Mouse (Mus musculus) lung, postnatal 36 days (tissue): Measurements from ENCODE around the gene Srbd1.

Experiments
- DNase-seq: peaks from one replicate; pipeline ENCODE4 v3.0.0; 2022; ENCODE audit warnings: mixed read lengths

Srbd1 gene

DNA sequence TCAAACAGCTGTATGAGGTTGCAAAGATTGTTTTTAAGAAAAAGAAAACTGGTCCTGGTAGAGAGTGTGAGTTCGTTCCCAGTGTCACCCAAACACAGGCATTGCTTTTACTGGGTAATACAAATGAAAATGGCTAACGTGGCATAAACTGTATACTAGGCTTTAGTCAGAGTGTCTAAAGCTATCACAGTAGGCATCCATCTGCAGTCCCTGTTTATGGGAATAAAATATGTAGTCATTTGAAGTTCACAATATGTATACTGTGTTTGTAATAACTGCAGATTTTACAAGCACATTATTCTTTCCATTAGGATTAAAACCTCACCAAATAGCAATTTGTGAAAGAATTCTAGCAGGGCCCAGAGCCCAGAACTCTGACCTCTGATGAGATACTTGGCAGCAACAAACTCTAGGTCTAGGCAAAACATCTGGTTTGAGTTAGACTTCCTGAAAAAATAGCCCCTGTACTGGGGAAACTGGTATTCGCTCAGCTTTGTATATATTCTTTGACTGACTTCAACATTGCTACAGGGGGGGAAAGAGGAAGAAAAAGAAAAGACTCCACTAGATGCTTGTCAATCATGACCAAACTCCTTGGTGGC, 112.8 kb downstream of the Srbd1 start:
- peak; percentile 24 for DNase-seq

DNA sequence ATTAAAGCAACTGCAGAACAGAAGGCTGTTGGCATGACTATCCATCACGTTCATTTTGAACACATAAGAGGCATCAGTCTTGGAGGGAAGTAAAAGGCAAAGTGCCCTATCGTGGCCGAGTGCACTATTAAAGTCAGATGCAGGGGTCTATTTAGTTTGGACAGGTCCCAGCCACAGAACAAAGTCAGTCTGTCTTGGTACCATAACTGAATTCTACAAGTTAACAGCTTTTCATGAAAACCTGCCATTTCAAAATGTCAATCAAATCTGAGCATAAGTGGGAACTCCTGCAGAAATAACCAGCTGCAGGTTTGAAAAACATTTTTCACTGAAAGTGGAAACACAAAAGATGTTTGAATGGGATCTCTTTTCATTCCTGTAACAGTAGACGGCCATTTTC, 115.0 kb downstream of the Srbd1 start:
- no peak for DNase-seq

DNA sequence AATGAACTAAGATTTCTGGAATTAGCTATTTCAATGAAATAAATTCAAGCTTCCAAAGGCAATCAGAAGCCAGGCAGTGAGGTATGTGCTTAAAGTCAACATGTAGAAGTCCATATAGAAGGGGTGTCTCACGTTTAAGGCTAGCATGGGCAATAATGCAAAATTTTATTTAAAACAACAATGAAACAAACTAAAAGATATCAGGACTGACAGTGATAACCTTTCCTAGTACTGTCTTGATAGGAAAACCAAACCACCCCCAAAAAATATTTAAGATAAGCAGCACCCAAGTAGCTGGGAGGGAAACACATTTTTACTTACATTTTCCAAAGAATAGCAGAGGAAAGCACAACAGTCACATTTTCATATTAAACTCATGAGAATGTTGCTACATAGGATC, 115.8 kb downstream of the Srbd1 start:
- DNase-seq = no peak

DNA sequence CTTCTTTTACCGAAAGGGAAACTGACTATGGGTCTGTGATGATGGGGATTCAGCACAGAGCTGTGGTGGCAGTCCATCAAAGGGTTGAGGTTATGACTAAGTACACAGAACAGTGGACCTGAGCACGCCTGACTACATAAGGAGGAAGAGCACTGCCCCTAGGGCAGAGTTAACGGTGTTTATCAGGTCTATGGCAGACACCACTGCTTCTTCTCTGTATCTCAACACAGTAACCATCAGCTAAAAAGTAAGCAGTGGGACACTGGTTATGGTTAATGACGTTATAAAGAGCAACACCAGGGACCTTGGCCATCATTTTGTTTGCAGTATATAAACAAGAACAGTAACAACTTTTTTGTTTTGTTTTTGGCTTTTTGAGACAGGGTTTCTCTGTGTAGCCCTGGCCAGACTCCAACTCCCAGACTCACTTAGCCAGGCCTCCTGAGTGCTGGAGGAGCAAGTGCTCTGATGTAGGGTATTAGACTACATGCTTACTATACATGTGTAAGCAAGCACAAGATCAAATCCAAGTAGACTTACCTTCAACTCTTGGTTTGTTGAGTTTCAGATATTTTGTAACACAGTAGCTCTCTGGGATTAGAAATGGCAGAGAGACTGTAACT, 117.3 kb downstream of the Srbd1 start:
- no peak for DNase-seq

DNA sequence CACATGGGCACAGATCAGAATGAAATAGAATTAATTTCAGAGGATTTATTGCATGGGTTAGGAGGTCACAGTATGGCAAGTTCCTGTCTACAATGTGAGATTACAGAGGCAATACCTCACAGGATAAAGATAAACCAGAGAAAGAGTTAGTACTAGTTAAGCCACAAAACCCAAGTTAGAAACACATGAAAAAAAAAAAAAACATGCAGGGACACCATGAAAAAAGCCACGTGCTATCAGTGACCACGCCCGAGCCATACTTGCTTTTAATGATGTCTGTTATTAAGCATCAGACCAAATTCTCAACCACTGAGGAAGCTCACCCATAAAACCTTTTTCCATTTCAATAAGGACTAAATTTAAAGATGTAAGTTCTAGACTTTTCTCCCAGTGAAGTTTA, 120.4 kb downstream of the Srbd1 start:
- DNase-seq = no peak

DNA sequence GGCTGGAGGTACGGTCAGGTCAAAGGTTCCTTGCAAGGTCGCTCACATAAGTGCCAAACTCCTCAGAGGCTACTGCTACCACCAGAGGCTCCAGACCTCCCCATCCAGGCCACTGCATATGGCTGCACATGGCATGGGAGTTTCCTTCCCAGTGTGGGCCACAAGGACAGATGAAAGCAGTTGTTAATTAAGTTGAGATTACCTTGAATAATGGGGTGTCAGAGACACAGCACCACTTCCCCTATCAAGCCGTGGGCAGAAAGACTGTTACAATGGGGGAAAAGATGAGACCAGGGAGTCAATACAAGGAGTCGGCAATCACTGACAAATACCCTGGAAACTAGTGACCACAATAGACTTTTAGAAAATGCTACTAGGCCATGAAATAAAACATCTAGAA, 122.6 kb downstream of the Srbd1 start:
- DNase-seq = no peak

DNA sequence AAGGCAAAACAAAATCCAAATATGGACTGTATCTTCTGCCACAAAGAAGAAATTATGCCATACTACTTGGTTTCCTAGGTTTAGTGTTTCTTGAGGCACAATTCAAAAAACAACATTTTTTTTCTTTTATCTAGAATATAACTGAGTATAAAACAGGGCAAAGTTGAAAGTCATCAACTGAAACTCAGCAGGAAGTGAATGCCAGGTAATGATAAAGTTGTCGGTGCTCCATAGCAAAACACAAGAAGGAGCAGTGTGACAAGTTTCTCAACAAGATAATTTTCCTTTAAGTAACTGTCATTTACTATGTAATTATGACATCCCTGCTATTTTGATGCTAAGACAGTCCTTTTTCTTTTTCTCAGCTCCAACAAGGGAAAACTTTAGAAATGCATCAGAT, 123.2 kb downstream of the Srbd1 start:
- DNase-seq = no peak

DNA sequence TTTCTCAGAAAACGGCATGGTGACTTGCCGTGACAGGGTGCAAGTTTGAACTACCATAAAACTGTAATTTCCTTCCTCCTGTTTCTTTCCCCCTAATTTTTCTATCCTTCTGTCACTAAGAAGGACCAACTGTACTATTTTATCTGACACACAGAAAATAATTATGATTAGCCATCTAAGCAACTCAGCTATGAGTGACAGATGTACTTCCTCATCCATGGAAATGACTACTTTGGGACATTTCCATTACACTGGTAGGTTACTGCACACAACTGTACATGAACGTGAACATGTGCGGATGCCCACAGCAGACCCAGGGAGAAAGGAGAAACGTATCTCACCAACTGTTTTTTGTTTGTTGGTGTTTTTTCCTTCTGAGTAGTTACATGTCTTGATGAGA, 123.7 kb downstream of the Srbd1 start:
- no peak for DNase-seq

DNA sequence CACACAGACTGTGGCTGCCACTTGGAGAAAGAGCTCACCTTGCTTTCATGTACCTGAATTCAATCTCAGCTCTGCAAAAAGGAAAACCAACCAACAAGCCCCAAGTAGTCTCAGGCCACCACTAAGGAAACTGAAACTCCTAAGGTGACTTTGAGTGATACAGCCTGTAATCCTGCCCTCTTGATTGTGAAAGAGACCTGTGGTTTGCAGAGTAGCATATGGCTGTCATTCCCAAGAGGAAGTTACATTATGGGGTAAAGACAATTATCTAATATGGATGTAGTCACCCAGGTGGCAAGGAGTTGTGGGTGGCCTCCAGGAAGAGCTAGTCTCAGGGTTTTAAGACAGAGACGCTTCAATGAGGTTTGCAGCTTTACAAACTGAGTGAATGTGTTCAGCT, 125.2 kb downstream of the Srbd1 start:
- DNase-seq = peak; percentile 16

DNA sequence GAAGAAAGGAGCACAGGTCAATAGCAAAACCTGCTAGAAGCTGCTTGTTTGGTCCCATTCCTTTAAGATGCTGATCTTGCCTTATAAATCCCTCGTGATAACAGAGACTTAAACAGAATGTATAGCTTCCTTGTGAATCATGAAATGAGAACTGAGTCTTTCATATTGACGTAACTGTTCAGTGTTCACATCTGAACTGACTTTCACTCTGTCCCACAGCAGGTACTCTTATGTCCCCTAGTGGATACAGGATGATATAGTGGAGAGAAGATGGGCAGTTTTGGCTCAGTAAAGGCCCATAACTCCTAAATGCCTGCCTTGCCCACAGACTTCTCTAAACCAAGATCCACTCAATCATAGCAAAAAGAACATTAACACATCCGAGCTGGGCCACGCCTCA, 130.7 kb downstream of the Srbd1 start:
- DNase-seq = no peak

DNA sequence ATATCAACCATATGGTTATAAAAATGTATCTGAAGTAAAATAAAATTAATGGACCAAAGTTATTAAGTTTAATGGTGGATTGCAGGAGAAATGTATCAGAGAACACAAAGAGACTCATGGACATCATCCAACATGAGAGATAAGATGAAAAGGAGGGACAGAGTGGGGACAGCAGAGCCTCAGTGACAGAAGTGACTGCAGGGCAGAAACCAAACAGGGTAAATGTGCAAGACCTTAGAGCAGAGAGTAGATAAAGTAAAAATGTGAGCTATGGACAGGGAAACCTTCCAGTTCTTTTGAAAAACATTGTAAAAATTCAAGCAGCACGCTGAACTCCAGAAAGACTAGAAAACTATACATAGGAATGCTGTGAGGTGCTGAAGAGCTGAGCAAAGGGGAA, 132.4 kb downstream of the Srbd1 start:
- DNase-seq = no peak

DNA sequence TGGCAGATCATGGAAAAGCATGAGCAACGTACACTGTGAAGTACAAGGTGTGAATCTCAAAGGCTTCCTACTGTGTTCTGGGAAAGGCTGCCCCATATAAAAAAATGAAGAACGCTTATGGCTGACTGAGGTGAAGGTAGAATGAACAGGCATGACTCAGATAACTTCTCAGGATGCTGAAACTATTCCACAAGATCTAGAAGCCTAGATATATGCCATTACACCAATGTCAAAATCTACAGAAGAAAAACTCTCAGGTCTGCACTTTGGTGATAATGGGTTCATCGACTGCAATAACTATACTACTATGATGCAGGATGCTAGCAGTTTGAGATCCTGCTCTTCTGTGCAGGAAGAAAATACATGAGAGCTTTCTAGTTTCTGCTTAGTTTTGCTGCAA, 133.1 kb downstream of the Srbd1 start:
- DNase-seq = no peak

DNA sequence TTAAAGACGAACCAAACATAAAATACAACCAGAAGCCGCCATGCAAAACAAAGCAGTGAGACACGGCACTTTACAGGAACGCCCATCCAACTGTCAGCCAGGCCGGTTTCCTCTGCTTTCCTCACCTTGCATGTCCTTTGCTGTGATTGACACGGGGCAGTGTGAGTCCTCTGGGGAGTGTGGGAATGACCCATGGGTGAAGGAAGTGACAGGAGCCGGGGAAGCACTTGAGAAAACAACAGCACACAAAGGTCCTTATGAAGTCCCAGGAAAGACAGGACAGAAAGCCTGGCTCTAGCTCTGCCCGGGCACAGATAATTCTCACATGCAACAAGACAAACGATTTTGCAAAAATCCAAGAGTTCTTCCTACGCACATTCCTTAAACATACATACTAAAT, 136.6 kb downstream of the Srbd1 start:
- no peak for DNase-seq

DNA sequence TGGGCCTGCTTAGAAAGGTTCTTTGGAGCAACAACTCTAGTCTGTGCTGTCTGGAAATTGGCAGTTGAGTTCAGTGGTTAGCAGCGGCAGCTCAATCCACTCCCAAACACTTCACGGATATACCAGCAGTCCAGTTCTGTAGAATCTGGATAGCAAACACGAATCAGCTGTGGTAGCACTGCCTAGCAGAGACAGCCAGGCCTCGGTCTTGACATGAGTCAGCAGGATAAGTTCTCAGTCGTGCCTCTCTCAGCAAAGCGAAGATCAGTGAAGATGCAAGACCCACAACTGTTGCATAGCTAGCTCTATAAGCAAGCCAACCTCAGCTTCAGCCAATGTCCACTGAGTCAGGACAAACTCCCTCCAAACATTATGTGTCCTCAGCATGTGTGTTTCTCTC, 142.9 kb downstream of the Srbd1 start:
- no peak for DNase-seq

DNA sequence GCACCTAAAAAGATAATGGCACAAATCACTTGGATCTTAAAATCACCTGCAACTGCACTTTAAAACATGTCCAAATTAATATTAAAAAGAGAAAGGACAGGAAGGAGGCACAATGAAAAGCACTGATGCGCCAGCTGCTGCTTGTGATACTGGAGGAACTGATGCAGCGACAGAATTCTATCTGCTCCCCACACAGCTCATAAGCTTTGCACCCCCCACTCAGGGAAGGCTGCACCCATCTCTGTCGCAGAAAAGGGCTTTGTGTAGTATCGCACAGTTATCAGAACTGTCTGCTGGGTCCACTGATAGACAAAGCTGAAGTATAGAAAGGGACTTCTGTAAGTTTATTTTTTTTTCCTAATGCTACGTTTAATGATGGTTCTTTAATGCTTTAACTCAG, 143.3 kb downstream of the Srbd1 start:
- DNase-seq = no peak

DNA sequence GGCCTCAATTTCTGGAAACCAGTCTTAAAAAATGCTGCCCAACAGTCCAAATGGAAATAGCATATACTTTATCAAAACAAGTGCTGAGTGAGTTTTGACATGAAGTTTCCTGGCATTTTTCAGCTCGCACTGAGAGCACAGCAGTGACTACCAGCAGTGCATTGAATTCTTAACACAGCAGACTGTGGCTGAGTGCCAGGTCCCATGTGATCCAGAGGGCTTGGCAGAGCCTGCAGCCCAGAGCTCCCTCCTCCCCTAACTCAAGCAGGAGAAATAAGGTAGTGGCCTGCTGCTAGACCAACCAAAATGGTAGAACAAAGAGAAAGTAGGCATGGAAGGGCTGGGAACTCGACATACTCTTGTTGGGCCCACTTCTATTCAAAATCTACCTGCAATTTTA, 149.2 kb downstream of the Srbd1 start:
- DNase-seq = peak; percentile 83

DNA sequence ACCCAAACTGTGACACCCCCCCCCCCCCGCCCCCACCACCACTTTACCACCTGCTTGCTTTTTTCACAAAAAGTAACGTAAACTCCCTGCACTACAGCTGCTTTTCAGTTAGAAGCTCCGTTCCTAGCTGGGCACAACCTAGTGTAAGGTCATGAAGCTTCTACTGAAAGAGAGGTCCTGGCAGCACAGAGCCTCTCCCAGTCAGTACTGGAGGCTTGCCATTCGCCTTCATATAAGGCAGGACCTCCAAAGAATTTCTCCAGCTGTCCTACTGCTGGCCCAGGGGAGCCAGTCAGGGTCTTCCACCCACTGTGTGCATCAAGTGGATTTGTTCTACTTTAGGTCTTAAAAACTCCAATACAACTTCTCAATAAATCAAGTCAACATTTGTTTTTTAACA, 149.9 kb downstream of the Srbd1 start:
- DNase-seq = no peak

DNA sequence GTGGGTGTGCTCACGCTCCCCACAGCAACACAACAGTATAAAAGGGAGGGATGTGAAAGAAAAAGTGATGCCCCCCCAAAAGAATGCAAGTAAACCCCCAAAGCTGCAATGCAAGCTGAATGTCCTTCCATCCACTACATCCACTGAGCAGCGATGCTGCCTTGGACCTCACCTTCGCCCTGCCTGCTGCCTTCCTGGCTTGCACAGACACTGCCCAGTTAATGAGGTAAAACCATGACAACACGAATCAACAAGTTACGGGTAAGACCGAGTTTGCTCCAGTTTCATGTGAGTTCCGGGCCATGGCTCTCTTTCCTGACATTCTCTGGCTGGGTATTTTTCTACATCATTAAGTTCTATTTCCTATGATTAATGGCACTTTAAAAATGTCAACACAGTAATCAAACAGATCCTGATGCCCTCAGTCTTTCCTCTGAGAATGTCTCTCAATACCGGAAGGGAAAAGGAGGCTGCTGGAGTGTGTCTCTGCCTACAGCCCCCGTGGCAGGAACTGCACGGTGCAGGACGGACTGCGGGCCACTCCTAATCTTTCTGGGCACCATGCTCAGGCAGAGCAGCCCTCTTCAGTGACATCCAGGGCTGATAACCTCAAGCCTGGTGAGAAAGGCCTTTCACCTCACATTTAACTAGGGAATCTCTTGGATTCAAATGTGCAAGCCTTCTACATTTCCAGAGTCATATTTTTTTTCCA, 155.8 kb downstream of the Srbd1 start:
- DNase-seq = no peak

DNA sequence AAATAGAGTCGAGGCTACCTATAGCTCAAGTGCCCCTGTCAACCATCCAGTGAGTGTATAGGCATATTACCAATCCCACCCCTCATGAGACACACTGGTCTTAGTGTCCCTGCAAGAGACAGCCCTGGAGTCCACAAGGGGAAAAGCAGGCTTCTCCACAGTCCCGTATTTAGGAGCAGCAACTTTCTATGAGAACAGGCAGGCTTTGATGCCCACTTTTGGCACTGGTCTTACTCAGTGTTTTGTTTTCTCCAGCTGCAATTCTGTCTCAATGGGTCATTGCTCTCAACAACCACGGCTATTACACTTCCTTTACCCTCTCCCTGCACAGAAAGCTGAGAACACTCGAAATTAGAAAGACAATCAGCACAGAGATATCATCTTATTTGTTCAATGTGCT, 157.4 kb downstream of the Srbd1 start:
- DNase-seq = no peak

DNA sequence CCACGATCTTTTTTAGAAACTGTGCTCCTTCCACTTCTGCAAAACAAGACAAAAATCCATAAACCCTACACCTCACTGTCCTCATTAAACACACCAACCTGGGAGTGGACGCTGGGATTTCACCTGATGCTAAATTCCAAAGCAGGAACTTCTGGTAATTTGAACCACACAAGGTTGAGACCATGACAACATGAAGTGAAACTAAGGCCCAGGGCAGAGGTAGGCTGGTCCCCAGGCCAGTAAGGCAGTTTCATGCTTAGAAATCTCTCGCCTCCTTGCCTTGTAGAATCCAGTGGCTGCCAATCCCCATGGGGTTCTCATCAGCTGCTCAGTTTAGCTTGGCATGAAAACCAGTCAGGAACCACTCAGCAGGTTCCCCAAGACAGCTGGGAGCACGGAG, 158.4 kb downstream of the Srbd1 start:
- no peak for DNase-seq

DNA sequence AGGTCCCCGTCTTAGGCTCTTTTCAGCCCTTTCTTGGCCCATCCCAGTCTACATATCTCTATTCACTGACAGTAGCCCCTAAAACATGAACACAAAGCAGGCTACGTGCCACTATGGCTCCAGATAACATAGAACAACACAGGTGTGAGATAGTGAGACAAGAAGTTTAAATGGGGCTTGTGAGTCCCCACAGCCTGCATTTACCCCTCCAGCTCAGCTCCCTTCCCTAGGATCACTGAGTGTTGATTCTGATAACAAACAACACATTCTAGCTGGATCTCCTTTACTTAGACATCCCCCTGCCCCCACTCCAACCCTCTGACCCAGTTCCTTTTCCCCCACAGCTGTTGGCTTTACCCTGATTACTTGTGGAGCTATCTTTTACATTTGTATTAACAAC, 158.8 kb downstream of the Srbd1 start:
- no peak for DNase-seq

DNA sequence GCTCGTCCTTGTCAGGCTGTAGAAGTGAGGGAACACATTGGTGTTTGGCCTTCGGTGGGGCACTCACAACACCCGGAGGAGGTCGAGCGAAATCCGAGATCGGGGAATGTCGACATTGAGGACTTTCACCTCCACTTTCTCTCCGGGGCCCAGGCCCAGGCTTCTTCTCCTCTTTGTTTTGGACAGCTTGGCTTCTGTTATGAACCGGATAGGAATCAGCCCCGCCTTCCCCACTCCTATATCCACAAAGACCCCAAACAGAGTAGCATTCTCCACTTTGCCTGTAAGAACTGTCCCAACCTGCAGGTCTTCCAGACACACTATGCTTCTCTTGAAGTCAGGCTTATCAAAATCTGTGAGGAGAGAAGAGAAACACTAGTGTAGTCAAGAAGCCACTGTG, 159.8 kb downstream of the Srbd1 start:
- DNase-seq = no peak

DNA sequence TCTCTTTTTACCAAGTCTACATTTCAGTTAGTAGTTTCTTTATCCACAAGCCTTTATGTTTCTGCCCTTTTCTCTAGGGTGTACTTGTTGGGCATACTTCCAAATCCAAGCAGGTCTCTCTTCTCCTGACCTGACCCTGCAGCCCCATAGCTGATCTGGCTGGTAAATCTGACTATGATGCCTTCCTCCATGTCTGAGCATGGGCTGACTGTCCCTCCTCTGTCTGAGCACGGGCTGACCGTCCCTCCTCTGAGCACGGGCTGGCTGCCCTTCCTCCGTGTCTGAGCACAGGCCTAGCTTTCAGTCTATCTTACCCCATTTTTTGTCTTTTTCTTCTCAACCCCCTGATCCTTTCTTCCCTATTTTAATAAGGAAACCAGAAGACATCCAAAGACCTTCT, 162.7 kb downstream of the Srbd1 start:
- DNase-seq = no peak

DNA sequence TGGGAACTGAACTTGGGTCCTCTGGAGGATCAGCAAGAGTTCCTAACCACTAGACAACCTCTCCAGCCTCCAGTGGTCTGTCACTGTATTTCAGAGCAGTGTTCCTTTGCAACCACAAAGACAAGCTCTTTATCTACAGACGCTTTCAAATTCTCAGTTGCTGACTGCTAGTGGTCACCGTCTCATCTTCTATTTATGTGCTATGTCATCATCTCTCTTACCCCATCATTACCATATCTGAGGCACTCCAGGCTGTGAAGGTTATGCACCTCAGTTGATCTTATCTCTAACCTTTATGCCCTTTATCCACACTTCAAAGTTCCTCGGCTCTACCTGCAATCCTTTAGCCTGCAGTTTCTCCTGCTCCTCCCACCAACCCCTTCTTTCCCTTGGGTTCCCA, 163.1 kb downstream of the Srbd1 start:
- no peak for DNase-seq

DNA sequence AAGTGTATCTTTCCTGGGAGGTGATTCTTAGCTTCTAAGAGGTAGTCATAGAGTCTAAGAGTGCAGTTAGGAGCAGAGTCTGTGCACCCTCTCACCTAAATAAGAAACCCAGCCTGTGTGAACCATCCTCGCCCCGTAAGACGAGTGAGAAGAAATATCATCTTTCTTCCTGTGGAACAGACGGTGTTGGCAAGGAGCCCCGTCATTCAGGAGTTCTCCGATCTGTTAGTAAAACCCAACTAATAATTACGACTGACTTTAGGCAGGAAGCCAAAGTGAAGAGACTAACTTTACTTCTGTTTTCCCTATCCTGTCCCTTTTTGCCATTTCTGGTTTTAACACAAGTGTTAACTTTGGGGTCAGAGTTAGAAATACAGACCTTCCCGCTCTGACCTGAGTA, 166.1 kb downstream of the Srbd1 start:
- DNase-seq = no peak
